Comparison of ENCODE assay signal across 8 mouse cellular contexts in genomic region chr13:6657300-6657699, GRCm38 (mm10).
"Had no signal": no experiment of that assay in that cellular context is flagged by ENCODE, and none has a peak within 500 bp of the region (broad histone marks: within the 10 kb centered on the region; RNA-seq: fewer than 3 reads in every experiment).

No protein-coding gene starts in this region.

- DNase-seq: kidney, adult 9 months; kidney, postnatal 36 days; left cerebral cortex, postnatal 4 days; lung, adult 18-20 months; midbrain, embryonic 14.5 days; spleen, adult 18-20 months; thymus, adult 18-20 months; thymus, postnatal 14 days had no signal
